Mouse (Mus musculus) embryonic facial prominence, embryonic 14.5 days (tissue): ENCODE data around the gene Dock11. TPM values are rescaled to one million over a fixed set of nuclear protein-coding genes. Genes with fewer than 3 reads are reported as not detected.

Experiments
- ATAC-seq: fragments of 200-750 bp; cut with Nextera tagmentation; 2 replicates; pipeline ENCODE4 v1.8.0; 2017; ENCODE audit warnings: low read depth, moderate number of reproducible peaks, moderate TSS enrichment
- DNase-seq: peaks from one replicate; pipeline ENCODE4 v3.0.0-alpha.2; 2015; ENCODE audit warnings: low spot score
- H3K27ac ChIP-seq: fragments of 300-500 bp; sonication (generic); replicated peaks from 2 replicates; pipeline ENCODE4 v1.5.1; 2014; ENCODE audit warnings: low read depth, mild to moderate bottlenecking, low read length, moderate library complexity
- H3K27me3 ChIP-seq: fragments of 300-500 bp; sonication (generic); replicated peaks from 2 replicates; pipeline ENCODE4 v1.6.1; 2014; ENCODE audit warnings: low read length; ENCODE audit not compliant: control insufficient read depth, insufficient read depth
- H3K36me3 ChIP-seq: fragments of 300-500 bp; sonication (generic); 2 replicates; pipeline ENCODE4 v1.6.1; 2014; ENCODE audit warnings: low read length, mixed read lengths; ENCODE audit not compliant: control insufficient read depth, insufficient read depth
- H3K4me1 ChIP-seq: fragments of 300-500 bp; sonication (generic); 2 replicates; pipeline ENCODE4 v1.6.1; 2014; ENCODE audit warnings: antibody characterized with exemption, low read length; ENCODE audit not compliant: control insufficient read depth, insufficient read depth
- H3K4me2 ChIP-seq: fragments of 300-500 bp; sonication (generic); 2 replicates; pipeline ENCODE4 v1.6.1; 2014; ENCODE audit warnings: low read depth, mild to moderate bottlenecking, low read length, moderate library complexity, mixed read lengths
- H3K4me3 ChIP-seq: fragments of 300-500 bp; sonication (generic); 2 replicates; pipeline ENCODE4 v1.5.1; 2014; ENCODE audit warnings: low read depth, mild to moderate bottlenecking, low read length
- H3K9ac ChIP-seq: fragments of 300-500 bp; sonication (generic); 2 replicates; pipeline ENCODE4 v1.6.1; 2014; ENCODE audit warnings: low read depth, mild to moderate bottlenecking, low read length, moderate library complexity, mixed read lengths
- H3K9me3 ChIP-seq: fragments of 300-500 bp; sonication (generic); 2 replicates; pipeline ENCODE4 v1.6.1; 2016; ENCODE audit warnings: low read length; ENCODE audit not compliant: control insufficient read depth
- WGBS: fragments of 180-500 bp; shearing (Covaris S2); extraction: QIAGEN DNeasy Blood & Tissue Kit; methylation state at CpG from one replicate; pipeline ENCODE4 v1.1.7; 2014; 5-methylcytosine and 5-hydroxymethylcytosine counted together
- polyA plus RNA-seq: library from polyadenylated mRNA; unstranded; fragments of >200 nt; fragmentation: Nextera tagmentation; extraction: Ambion mirVana; gene quantifications from 2 replicates; pipeline ENCODE4 v1.2.1, GENCODE M21; 2014

Dock11 gene
- polyA plus RNA-seq, 1 experiment from 2014 or later = 25.5 TPM

- H3K4me3 ChIP-seq = no peak overlapping the region
- H3K36me3 ChIP-seq = no peaks in the 10 kb centered on the region
- ATAC-seq = no peak
- H3K9me3 ChIP-seq = no peaks in the 10 kb centered on the region
- no peaks in the 10 kb centered on the region for H3K4me1 ChIP-seq
- H3K27me3 ChIP-seq = no peaks in the 10 kb centered on the region
- H3K4me2 ChIP-seq = no peak overlapping the region
- H3K9ac ChIP-seq = no peak overlapping the region
- no peak overlapping the region for H3K27ac ChIP-seq
- DNase-seq = no peak
- WGBS = 74% methylated on average over 1 of the region's 1 CpGs
These were observed 80.6 kb downstream of the Dock11 start for GRCm38 (mm10) chrX:35969276-35969675.

- Histone ChIP-seq H3K9me3 (no peaks in the 10 kb centered on the region), H3K36me3 (no peaks in the 10 kb centered on the region)
These were observed 88.0 kb downstream of the Dock11 start for GRCm38 (mm10) chrX:35976657-35977056.

GRCm38 (mm10) chrX:35987981-35988380, 99.3 kb downstream of the Dock11 start:
- 97% methylated on average over 1 of the region's 1 CpGs for WGBS
- H3K27ac ChIP-seq = no peak overlapping the region

More at GRCm38 (mm10) chrX:35976657-35977056, 88.0 kb downstream of the Dock11 start:
- DNase-seq (no peak), ATAC-seq (no peak)
- H3K27ac ChIP-seq = no peak overlapping the region
- no peak overlapping the region for H3K4me3 ChIP-seq
- H3K27me3 ChIP-seq = no peaks in the 10 kb centered on the region
- no peak overlapping the region for H3K9ac ChIP-seq
- no peak overlapping the region for H3K4me2 ChIP-seq
- no peaks in the 10 kb centered on the region for H3K4me1 ChIP-seq
- 57% methylated on average over 5 of the region's 5 CpGs for WGBS

GRCm38 (mm10) chrX:35990508-35991095, 102.0 kb downstream of the Dock11 start:
- no peaks in the 10 kb centered on the region for H3K4me1 ChIP-seq
- no peak for DNase-seq
- H3K27ac ChIP-seq = no peak overlapping the region
- no peak overlapping the region for H3K9ac ChIP-seq
- ATAC-seq = no peak
- 75% methylated on average over 5 of the region's 5 CpGs for WGBS
- H3K4me3 ChIP-seq = no peak overlapping the region
- H3K36me3 ChIP-seq = no peaks in the 10 kb centered on the region
- no peak overlapping the region for H3K4me2 ChIP-seq
- no peaks in the 10 kb centered on the region for H3K27me3 ChIP-seq
- H3K9me3 ChIP-seq = no peaks in the 10 kb centered on the region

More at GRCm38 (mm10) chrX:35987981-35988380, 99.3 kb downstream of the Dock11 start:
- Histone ChIP-seq H3K27me3 (no peaks in the 10 kb centered on the region), H3K9ac (no peak overlapping the region), H3K4me1 (no peaks in the 10 kb centered on the region), H3K4me3 (no peak overlapping the region), H3K9me3 (no peaks in the 10 kb centered on the region), H3K36me3 (no peaks in the 10 kb centered on the region), H3K4me2 (no peak overlapping the region)
- DNase-seq (no peak), ATAC-seq (no peak)

GRCm38 (mm10) chrX:35994226-35994625, 105.6 kb downstream of the Dock11 start:
- H3K36me3 ChIP-seq = no peaks in the 10 kb centered on the region
- H3K4me3 ChIP-seq = no peak overlapping the region
- H3K9me3 ChIP-seq = no peaks in the 10 kb centered on the region
- DNase-seq (no peak), ATAC-seq (no peak)
- no peaks in the 10 kb centered on the region for H3K4me1 ChIP-seq
- no peak overlapping the region for H3K9ac ChIP-seq
- 62% methylated on average over 6 of the region's 6 CpGs for WGBS
- no peak overlapping the region for H3K27ac ChIP-seq
- no peak overlapping the region for H3K4me2 ChIP-seq
- no peaks in the 10 kb centered on the region for H3K27me3 ChIP-seq

- ATAC-seq (no peak), DNase-seq (no peak)
- Histone ChIP-seq H3K9ac (no peak overlapping the region), H3K9me3 (no peaks in the 10 kb centered on the region), H3K4me2 (no peak overlapping the region), H3K27me3 (no peaks in the 10 kb centered on the region), H3K27ac (no peak overlapping the region), H3K4me3 (no peak overlapping the region), H3K36me3 (no peaks in the 10 kb centered on the region), H3K4me1 (no peaks in the 10 kb centered on the region)
- 2% methylated on average over 2 of the region's 2 CpGs for WGBS
These were observed 108.4 kb downstream of the Dock11 start for GRCm38 (mm10) chrX:35997004-35997403.

- 82% methylated on average over 5 of the region's 5 CpGs for WGBS
- Histone ChIP-seq H3K36me3 (no peaks in the 10 kb centered on the region), H3K4me1 (no peaks in the 10 kb centered on the region), H3K27me3 (no peaks in the 10 kb centered on the region), H3K9me3 (no peaks in the 10 kb centered on the region), H3K4me3 (no peak overlapping the region), H3K4me2 (no peak overlapping the region), H3K9ac (no peak overlapping the region), H3K27ac (no peak overlapping the region)
- ATAC-seq (no peak), DNase-seq (no peak)
These were observed 109.3 kb downstream of the Dock11 start for GRCm38 (mm10) chrX:35997793-35998419.

GRCm38 (mm10) chrX:36025651-36026050, 137.0 kb downstream of the Dock11 start:
- no peak overlapping the region for H3K4me3 ChIP-seq
- ATAC-seq = no peak
- WGBS = 76% methylated on average over 17 of the region's 17 CpGs
- peaks cover 8% of the 10 kb centered on the region for H3K36me3 ChIP-seq
- 0 out of 2 replicates have a peak, but pooled peaks cover 3% of the 10 kb centered on the region for H3K9me3 ChIP-seq
- no peak overlapping the region for H3K9ac ChIP-seq
- no peak overlapping the region for H3K4me2 ChIP-seq
- H3K27ac ChIP-seq = no peak overlapping the region
- no peaks in the 10 kb centered on the region for H3K4me1 ChIP-seq
- no peaks in the 10 kb centered on the region for H3K27me3 ChIP-seq
- DNase-seq = no peak

GRCm38 (mm10) chrX:36031113-36031512, 142.5 kb downstream of the Dock11 start:
- ATAC-seq (no peak), DNase-seq (no peak)
- Histone ChIP-seq H3K27me3 (no peaks in the 10 kb centered on the region), H3K27ac (no peak overlapping the region), H3K9me3 (no peaks in the 10 kb centered on the region), H3K4me2 (no peak overlapping the region), H3K4me3 (no peak overlapping the region), H3K4me1 (no peaks in the 10 kb centered on the region), H3K9ac (no peak overlapping the region), H3K36me3 (no peaks in the 10 kb centered on the region)
- 78% methylated on average over 5 of the region's 5 CpGs for WGBS
